Mouse (Mus musculus): ENCODE data around the gene Senp5. TPM values are rescaled to one million over a fixed set of nuclear protein-coding genes. Genes with fewer than 3 reads are reported as not detected.

The Senp5 gene
- total and polyA plus RNA-seq, 2 experiments from 2014 or later = 6.1 to 16.6 TPM

GRCm38 (mm10) chr16:32008529-32009293 is 5.6 kb upstream of the Senp5 start:
- ATAC-seq (ENCODE audit: insufficient read depth, low read depth) = no peak
- no peaks in the 10 kb centered on the region for H3K9me3 ChIP-seq (replicated peaks; ENCODE audit: control insufficient read depth, low read length)
- H3K4me3 ChIP-seq (ENCODE audit: low read depth, low read length) = no peak overlapping the region
- no peaks in the 10 kb centered on the region for H3K36me3 ChIP-seq (replicated peaks; ENCODE audit: control insufficient read depth, insufficient read depth, low read length)
- H3K9ac ChIP-seq (replicated peaks; ENCODE audit: low read depth, low read length) = no peak overlapping the region
- no peak overlapping the region for H3K4me2 ChIP-seq (ENCODE audit: low read depth, low read length)
- 65% methylated on average over 10 of the region's 10 CpGs for WGBS
- no peak for DNase-seq (ENCODE audit: low spot score)
- no peak for TF ChIP-seq EP300 (IDR thresholded peaks at IDR 0.05; ENCODE audit: low read depth)
- TF ChIP-seq CTCF (IDR thresholded peaks at IDR 0.05; ENCODE audit: low read depth) = no peak
- no peaks in the 10 kb centered on the region for H3K27me3 ChIP-seq (ENCODE audit: control insufficient read depth, insufficient read depth, low read length)
- no peak overlapping the region for H3K27ac ChIP-seq (ENCODE audit: low read depth)
- H3K4me1 ChIP-seq (ENCODE audit: control insufficient read depth, insufficient read depth) = no peaks in the 10 kb centered on the region

GRCm38 (mm10) chr16:32004731-32005130 is 1.6 kb upstream of the Senp5 start:
- WGBS = 85% methylated on average over 3 of the region's 3 CpGs

GRCm38 (mm10) chr16:31996371-31996770 is 6.7 kb downstream of the Senp5 start:
- Histone ChIP-seq H3K4me3 (ENCODE audit: low read depth, low read length) (no peak overlapping the region), H3K27ac (ENCODE audit: low read depth) (no peak overlapping the region), H3K9ac (replicated peaks; ENCODE audit: low read depth, low read length) (no peak overlapping the region), H3K4me1 (ENCODE audit: control insufficient read depth, insufficient read depth) (0 out of 2 replicates have a peak, but pooled peaks cover under 1% of the 10 kb centered on the region), H3K4me2 (ENCODE audit: low read depth, low read length) (no peak overlapping the region), H3K36me3 (replicated peaks; ENCODE audit: control insufficient read depth, insufficient read depth, low read length) (0 out of 2 replicates have a peak, but pooled peaks cover 9% of the 10 kb centered on the region), H3K27me3 (ENCODE audit: control insufficient read depth, insufficient read depth, low read length) (no peaks in the 10 kb centered on the region), H3K9me3 (replicated peaks; ENCODE audit: control insufficient read depth, low read length) (no peaks in the 10 kb centered on the region)
- ATAC-seq (ENCODE audit: insufficient read depth, low read depth) = no peak
- TF ChIP-seq CTCF (IDR thresholded peaks at IDR 0.05; ENCODE audit: low read depth) (no peak), EP300 (IDR thresholded peaks at IDR 0.05; ENCODE audit: low read depth) (no peak)
- no peak for DNase-seq (ENCODE audit: low spot score)
- WGBS = 81% methylated on average over 5 of the region's 5 CpGs

More at GRCm38 (mm10) chr16:32004731-32005130, 1.6 kb upstream of the Senp5 start:
- ATAC-seq (ENCODE audit: insufficient read depth, low read depth) (no peak), DNase-seq (ENCODE audit: low spot score) (no peak)
- Histone ChIP-seq H3K4me2 (ENCODE audit: low read depth, low read length) (no peak overlapping the region), H3K27me3 (ENCODE audit: control insufficient read depth, insufficient read depth, low read length) (no peaks in the 10 kb centered on the region), H3K36me3 (replicated peaks; ENCODE audit: control insufficient read depth, insufficient read depth, low read length) (no peaks in the 10 kb centered on the region), H3K27ac (ENCODE audit: low read depth) (no peak overlapping the region), H3K4me3 (ENCODE audit: low read depth, low read length) (no peak overlapping the region), H3K9ac (replicated peaks; ENCODE audit: low read depth, low read length) (no peak overlapping the region), H3K4me1 (ENCODE audit: control insufficient read depth, insufficient read depth) (peaks cover 11% of the 10 kb centered on the region), H3K9me3 (replicated peaks; ENCODE audit: control insufficient read depth, low read length) (no peaks in the 10 kb centered on the region)
- no peak for TF ChIP-seq CTCF (IDR thresholded peaks at IDR 0.05; ENCODE audit: low read depth)
- TF ChIP-seq EP300 (IDR thresholded peaks at IDR 0.05; ENCODE audit: low read depth) = no peak

GRCm38 (mm10) chr16:31993946-31994345 is 9.1 kb downstream of the Senp5 start:
- no peak for TF ChIP-seq EP300 (IDR thresholded peaks at IDR 0.05; ENCODE audit: low read depth)
- TF ChIP-seq CTCF (IDR thresholded peaks at IDR 0.05; ENCODE audit: low read depth) = no peak

GRCm38 (mm10) chr16:31993195-31993594 is 9.9 kb downstream of the Senp5 start:
- no peak for ATAC-seq (ENCODE audit: insufficient read depth, low read depth)
- no peak overlapping the region for H3K4me3 ChIP-seq (ENCODE audit: low read depth, low read length)
- no peaks in the 10 kb centered on the region for H3K9me3 ChIP-seq (replicated peaks; ENCODE audit: control insufficient read depth, low read length)
- no peak overlapping the region for H3K4me2 ChIP-seq (ENCODE audit: low read depth, low read length)
- DNase-seq (ENCODE audit: low spot score) = no peak
- H3K9ac ChIP-seq (replicated peaks; ENCODE audit: low read depth, low read length) = no peak overlapping the region
- 95% methylated on average over 4 of the region's 4 CpGs for WGBS
- no peak overlapping the region for H3K27ac ChIP-seq (ENCODE audit: low read depth)
- H3K27me3 ChIP-seq (ENCODE audit: control insufficient read depth, insufficient read depth, low read length) = no peaks in the 10 kb centered on the region
- H3K36me3 ChIP-seq (replicated peaks; ENCODE audit: control insufficient read depth, insufficient read depth, low read length) = peaks cover 23% of the 10 kb centered on the region
- H3K4me1 ChIP-seq (ENCODE audit: control insufficient read depth, insufficient read depth) = no peaks in the 10 kb centered on the region
- TF ChIP-seq CTCF (IDR thresholded peaks at IDR 0.05; ENCODE audit: low read depth) = no peak
- TF ChIP-seq EP300 (IDR thresholded peaks at IDR 0.05; ENCODE audit: low read depth) = no peak

More at GRCm38 (mm10) chr16:31993946-31994345, 9.1 kb downstream of the Senp5 start:
- Histone ChIP-seq H3K4me3 (ENCODE audit: low read depth, low read length) (no peak overlapping the region), H3K4me1 (ENCODE audit: control insufficient read depth, insufficient read depth) (no peaks in the 10 kb centered on the region), H3K27me3 (ENCODE audit: control insufficient read depth, insufficient read depth, low read length) (no peaks in the 10 kb centered on the region), H3K9ac (replicated peaks; ENCODE audit: low read depth, low read length) (no peak overlapping the region), H3K4me2 (ENCODE audit: low read depth, low read length) (no peak overlapping the region), H3K27ac (ENCODE audit: low read depth) (no peak overlapping the region), H3K36me3 (replicated peaks; ENCODE audit: control insufficient read depth, insufficient read depth, low read length) (peaks cover 21% of the 10 kb centered on the region), H3K9me3 (replicated peaks; ENCODE audit: control insufficient read depth, low read length) (no peaks in the 10 kb centered on the region)
- ATAC-seq (ENCODE audit: insufficient read depth, low read depth) (no peak), DNase-seq (ENCODE audit: low spot score) (no peak)
